Mouse (Mus musculus) hindbrain, embryonic 16.5 days (tissue): Measurements from ENCODE around the gene Pfdn6. TPM values are rescaled to one million over a fixed set of nuclear protein-coding genes. Genes with fewer than 3 reads are reported as not detected.

Experiments used
- ATAC-seq: fragments of 200-750 bp; cut with Nextera tagmentation; 2 replicates; pipeline ENCODE4 v1.8.0; 2017; ENCODE audit warnings: moderate TSS enrichment, moderate library complexity
- H3K27ac ChIP-seq: fragments of 300-500 bp; sonication (generic); 2 replicates; pipeline ENCODE4 v1.5.1; 2014; ENCODE audit warnings: low read depth, mild to moderate bottlenecking, control low read depth, low read length, moderate library complexity
- H3K27me3 ChIP-seq: fragments of 300-500 bp; sonication (generic); replicated peaks from 2 replicates; pipeline ENCODE4 v1.6.1; 2014; ENCODE audit warnings: low read length; ENCODE audit not compliant: control insufficient read depth, insufficient read depth
- H3K36me3 ChIP-seq: fragments of 300-500 bp; sonication (generic); 2 replicates; pipeline ENCODE4 v1.6.1; 2014; ENCODE audit warnings: mild to moderate bottlenecking, low read length, moderate library complexity, mixed read lengths; ENCODE audit not compliant: control insufficient read depth, insufficient read depth
- H3K4me1 ChIP-seq: fragments of 300-500 bp; sonication (generic); 2 replicates; pipeline ENCODE4 v1.6.1; 2014; ENCODE audit warnings: low read depth, low read length; ENCODE audit not compliant: control insufficient read depth, insufficient read depth
- H3K4me2 ChIP-seq: fragments of 300-500 bp; sonication (generic); 2 replicates; pipeline ENCODE4 v1.6.1; 2014; ENCODE audit warnings: mild to moderate bottlenecking, low read length, control low read depth, moderate library complexity
- H3K4me3 ChIP-seq: fragments of 300-500 bp; sonication (generic); 2 replicates; pipeline ENCODE4 v1.5.1; 2014; ENCODE audit warnings: mild to moderate bottlenecking, low read length, control low read depth, moderate library complexity
- H3K9ac ChIP-seq: fragments of 300-500 bp; sonication (generic); 2 replicates; pipeline ENCODE4 v1.6.1; 2014; ENCODE audit warnings: low read depth, mild to moderate bottlenecking, control low read depth, low read length, moderate library complexity
- H3K9me3 ChIP-seq: fragments of 300-500 bp; sonication (generic); 2 replicates; pipeline ENCODE4 v1.6.1; 2014; ENCODE audit warnings: mild to moderate bottlenecking, low read length, moderate library complexity; ENCODE audit not compliant: control insufficient read depth
- WGBS: fragments of 180-500 bp; shearing (Covaris S2); extraction: QIAGEN DNeasy Blood & Tissue Kit; methylation state at CpG from one replicate; pipeline ENCODE4 v1.1.7; 2014; 5-methylcytosine and 5-hydroxymethylcytosine counted together
- polyA plus RNA-seq: library from polyadenylated mRNA; unstranded; fragments of >200 nt; fragmentation: Nextera tagmentation; extraction: Ambion mirVana; gene quantifications from 2 replicates; pipeline ENCODE4 v1.2.1, GENCODE M21; 2015

Pfdn6 gene
- polyA plus RNA-seq, 1 experiment from 2014 or later = 189 TPM

DNA sequence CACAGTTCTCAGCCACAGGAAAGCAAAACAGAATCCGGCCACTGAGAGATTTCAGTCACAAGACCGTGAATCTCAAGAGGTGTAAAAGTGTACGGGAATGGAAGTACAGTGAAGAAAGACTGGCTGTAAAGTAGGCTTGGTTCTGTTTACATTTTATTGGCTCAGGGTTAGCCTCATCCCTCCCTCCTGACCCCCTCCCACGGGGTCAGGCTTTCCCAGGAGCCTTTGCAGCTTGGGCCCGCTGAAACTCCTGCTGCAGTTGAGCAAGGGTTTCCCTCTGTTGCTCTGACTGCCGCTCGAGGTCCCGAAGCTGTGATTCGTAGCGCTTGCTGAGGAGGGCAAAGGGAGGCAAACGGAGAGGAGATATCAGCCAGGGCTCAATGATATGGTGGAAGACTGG is 1.4 kb downstream of the Pfdn6 start:
- H3K4me3 ChIP-seq = no peak overlapping the region
- WGBS = 80% methylated on average over 11 of the region's 11 CpGs
- H3K4me2 ChIP-seq = no peak overlapping the region
- no peaks in the 10 kb centered on the region for H3K27me3 ChIP-seq
- peaks cover 22% of the 10 kb centered on the region for H3K4me1 ChIP-seq
- H3K9ac ChIP-seq = no peak overlapping the region
- H3K27ac ChIP-seq = no peak overlapping the region
- ATAC-seq = no peak
- H3K36me3 ChIP-seq = peaks cover 19% of the 10 kb centered on the region
- no peaks in the 10 kb centered on the region for H3K9me3 ChIP-seq

- no peaks in the 10 kb centered on the region for H3K9me3 ChIP-seq
- WGBS = 84% methylated on average over 15 of the region's 15 CpGs
- H3K36me3 ChIP-seq = peaks cover 22% of the 10 kb centered on the region
- H3K9ac ChIP-seq = no peak overlapping the region
- no peak for ATAC-seq
- H3K4me1 ChIP-seq = peaks cover 22% of the 10 kb centered on the region
- H3K27me3 ChIP-seq = no peaks in the 10 kb centered on the region
- no peak overlapping the region for H3K4me3 ChIP-seq
- no peak overlapping the region for H3K27ac ChIP-seq
- H3K4me2 ChIP-seq = no peak overlapping the region
Measured at GRCm38 (mm10) chr17:33936993-33937392, 3.1 kb downstream of the Pfdn6 start.

GRCm38 (mm10) chr17:33935422-33936055 is 4.6 kb downstream of the Pfdn6 start:
- Histone ChIP-seq H3K4me3 (no peak overlapping the region), H3K4me2 (no peak overlapping the region), H3K27me3 (no peaks in the 10 kb centered on the region), H3K36me3 (peaks cover 22% of the 10 kb centered on the region), H3K4me1 (peaks cover 17% of the 10 kb centered on the region), H3K9me3 (no peaks in the 10 kb centered on the region), H3K9ac (no peak overlapping the region), H3K27ac (no peak overlapping the region)
- WGBS = 89% methylated on average over 21 of the region's 21 CpGs
- ATAC-seq = no peak

DNA sequence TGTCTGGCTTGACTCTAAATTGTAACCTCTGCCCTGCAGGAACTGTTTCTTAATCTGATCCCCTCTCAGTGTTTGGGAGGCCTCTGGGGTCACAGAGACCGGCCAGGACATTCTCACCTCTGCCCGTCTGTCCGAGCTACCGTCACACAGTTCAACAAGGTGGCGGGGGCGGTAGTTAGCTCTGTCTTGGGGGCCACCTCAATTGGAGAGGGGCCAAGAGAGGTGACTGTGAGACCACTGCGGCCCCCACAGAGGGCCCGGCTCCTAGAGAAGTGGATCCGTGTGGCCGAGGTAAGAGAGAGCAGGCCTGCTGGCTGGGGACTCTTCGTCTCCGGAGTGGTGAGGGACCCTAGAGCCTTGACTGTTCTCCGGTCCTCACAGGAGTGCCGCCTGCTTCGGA is 7.2 kb downstream of the Pfdn6 start:
- Histone ChIP-seq H3K27me3 (no peaks in the 10 kb centered on the region), H3K36me3 (peaks cover 18% of the 10 kb centered on the region), H3K4me3 (no peak overlapping the region), H3K9ac (no peak overlapping the region), H3K9me3 (no peaks in the 10 kb centered on the region), H3K4me1 (peaks cover 12% of the 10 kb centered on the region), H3K27ac (no peak overlapping the region), H3K4me2 (no peak overlapping the region)
- no peak for ATAC-seq
- 95% methylated on average over 14 of the region's 15 CpGs for WGBS

DNA sequence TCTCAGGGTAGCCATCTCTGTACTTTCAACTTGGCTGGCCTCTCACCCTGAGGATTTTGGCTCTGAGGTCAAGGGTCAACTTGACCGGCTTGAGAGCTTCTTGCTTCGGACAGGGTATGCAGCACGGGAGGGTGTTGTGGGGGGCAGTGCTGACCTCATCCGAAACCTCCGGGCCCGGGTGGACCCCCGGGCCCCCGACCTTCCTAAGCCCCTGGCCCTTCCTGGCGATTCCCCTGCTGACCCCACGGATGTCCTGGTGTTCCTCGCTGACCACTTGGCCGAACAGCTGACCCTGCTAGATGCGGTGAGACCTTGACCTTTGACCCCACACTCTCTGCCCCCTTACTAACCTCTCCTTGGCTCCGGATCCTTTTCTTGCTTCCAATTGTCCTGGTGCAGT is 7.7 kb downstream of the Pfdn6 start:
- Histone ChIP-seq H3K9ac (no peak overlapping the region), H3K27ac (no peak overlapping the region), H3K27me3 (no peaks in the 10 kb centered on the region), H3K36me3 (peaks cover 17% of the 10 kb centered on the region), H3K4me2 (no peak overlapping the region), H3K9me3 (no peaks in the 10 kb centered on the region), H3K4me1 (peaks cover 12% of the 10 kb centered on the region), H3K4me3 (no peak overlapping the region)
- WGBS = 84% methylated on average over 14 of the region's 14 CpGs
- no peak for ATAC-seq

- Histone ChIP-seq H3K36me3 (peaks cover 14% of the 10 kb centered on the region), H3K4me3 (no peak overlapping the region), H3K9me3 (no peaks in the 10 kb centered on the region), H3K9ac (no peak overlapping the region), H3K27ac (no peak overlapping the region), H3K4me2 (no peak overlapping the region), H3K4me1 (peaks cover 12% of the 10 kb centered on the region), H3K27me3 (no peaks in the 10 kb centered on the region)
- ATAC-seq = no peak
- WGBS = 89% methylated on average over 11 of the region's 11 CpGs
Measured at GRCm38 (mm10) chr17:33931947-33932346, 8.2 kb downstream of the Pfdn6 start.

GRCm38 (mm10) chr17:33931159-33931866 is 8.8 kb downstream of the Pfdn6 start:
- Histone ChIP-seq H3K27me3 (no peaks in the 10 kb centered on the region), H3K4me1 (peaks cover 12% of the 10 kb centered on the region), H3K36me3 (peaks cover 12% of the 10 kb centered on the region), H3K9me3 (no peaks in the 10 kb centered on the region), H3K4me2 (peak overlapping the region; percentile 92), H3K4me3 (peak overlapping the region; percentile 73), H3K9ac (peak overlapping the region; percentile 86; the same call in 1 of the 2 replicates), H3K27ac (no peak overlapping the region)
- WGBS = 45% methylated on average over 18 of the region's 18 CpGs
- no peak for ATAC-seq

DNA sequence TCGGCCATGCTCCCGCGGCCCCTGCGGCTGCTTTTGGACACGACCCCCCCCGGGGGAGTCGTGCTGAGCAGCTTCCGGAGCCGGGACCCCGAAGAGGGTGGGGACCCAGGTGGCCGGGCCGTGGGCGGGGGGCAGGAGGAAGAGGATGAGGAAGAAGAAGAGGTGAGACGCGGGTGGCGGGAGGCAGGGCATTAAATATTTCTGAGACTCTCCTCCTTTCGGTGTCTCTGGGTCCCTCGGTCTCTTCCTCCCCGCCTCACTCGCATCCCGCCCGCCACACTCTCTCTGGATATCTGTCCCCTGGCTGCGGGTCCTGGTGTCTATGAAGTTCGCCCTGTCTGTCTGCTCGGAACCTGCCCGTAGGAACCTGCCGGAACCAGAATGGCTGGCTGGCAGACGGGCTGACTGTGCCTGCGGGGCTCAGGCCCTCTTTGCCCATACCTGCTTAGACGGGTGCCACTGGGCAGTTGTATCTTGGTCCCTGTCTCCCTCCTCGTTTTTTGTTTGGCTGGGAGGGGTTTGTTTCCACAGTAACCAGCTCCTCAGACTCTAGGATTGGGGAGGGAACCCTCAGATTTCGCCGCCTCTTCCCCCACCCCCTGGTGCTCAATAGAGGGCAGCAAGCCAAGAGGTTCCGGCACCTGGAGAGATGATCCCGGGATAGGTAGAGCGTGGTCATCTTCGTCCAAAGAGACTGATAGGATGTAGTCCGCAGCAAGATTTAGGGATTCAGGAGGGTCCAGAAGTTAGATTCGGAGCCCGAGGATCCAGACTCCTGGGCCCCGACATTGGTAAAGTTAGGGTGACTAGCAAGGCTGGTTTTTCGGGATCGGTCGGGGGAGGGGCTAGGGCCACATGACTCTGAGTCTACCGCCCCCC is 9.6 kb downstream of the Pfdn6 start:
- ATAC-seq = peak; percentile 5; the same call in 1 of the 2 replicates
- H3K9me3 ChIP-seq = no peaks in the 10 kb centered on the region
- peaks cover 12% of the 10 kb centered on the region for H3K4me1 ChIP-seq
- no peaks in the 10 kb centered on the region for H3K27me3 ChIP-seq
- H3K4me2 ChIP-seq = peak overlapping the region; percentile 92
- peak overlapping the region; percentile 90 for H3K27ac ChIP-seq
- peaks cover 12% of the 10 kb centered on the region for H3K36me3 ChIP-seq
- H3K9ac ChIP-seq = peak overlapping the region; percentile 86
- peak overlapping the region; percentile 73 for H3K4me3 ChIP-seq
- WGBS = under 1% methylated on average over 44 of the region's 45 CpGs
